Mouse (Mus musculus) MEL (cell line): Measurements from ENCODE around the gene Hoxb9.

Experiments
- CTCF ChIP-seq, 3 experiments: IDR thresholded peaks in 2 of 3; conservative IDR thresholded peaks in 1 of 3; 2 replicates each; pipeline ENCODE4 v1.5.1; 2011 to 2012; ENCODE audit warnings: low read length in 3 of 3, low read depth in 2 of 3, mild to moderate bottlenecking in 2 of 3, improper control_type of control experiment in 1 of 3, inconsistent platforms in 1 of 3, mixed read lengths in 1 of 3, moderate library complexity in 1 of 3; ENCODE audit not compliant: control insufficient read depth in 1 of 3, insufficient read depth in 1 of 3, poor library complexity in 1 of 3, severe bottlenecking in 1 of 3
- EP300 ChIP-seq, 2 experiments: IDR thresholded peaks; 2 replicates each; pipeline ENCODE4 v1.6.1; 2011; ENCODE audit warnings: improper control_type of control experiment in 2 of 2, low read length in 2 of 2, low read depth in 1 of 2, mild to moderate bottlenecking in 1 of 2
- POLR2AphosphoS2 ChIP-seq: IDR thresholded peaks from 2 replicates; pipeline ENCODE4 v1.6.1; 2011; ENCODE audit warnings: low read length, improper control_type of control experiment
- RAD21 ChIP-seq: IDR thresholded peaks from 2 replicates; pipeline ENCODE4 v1.6.1; 2011; ENCODE audit warnings: mild to moderate bottlenecking, low read depth, low read length, improper control_type of control experiment

DNA sequence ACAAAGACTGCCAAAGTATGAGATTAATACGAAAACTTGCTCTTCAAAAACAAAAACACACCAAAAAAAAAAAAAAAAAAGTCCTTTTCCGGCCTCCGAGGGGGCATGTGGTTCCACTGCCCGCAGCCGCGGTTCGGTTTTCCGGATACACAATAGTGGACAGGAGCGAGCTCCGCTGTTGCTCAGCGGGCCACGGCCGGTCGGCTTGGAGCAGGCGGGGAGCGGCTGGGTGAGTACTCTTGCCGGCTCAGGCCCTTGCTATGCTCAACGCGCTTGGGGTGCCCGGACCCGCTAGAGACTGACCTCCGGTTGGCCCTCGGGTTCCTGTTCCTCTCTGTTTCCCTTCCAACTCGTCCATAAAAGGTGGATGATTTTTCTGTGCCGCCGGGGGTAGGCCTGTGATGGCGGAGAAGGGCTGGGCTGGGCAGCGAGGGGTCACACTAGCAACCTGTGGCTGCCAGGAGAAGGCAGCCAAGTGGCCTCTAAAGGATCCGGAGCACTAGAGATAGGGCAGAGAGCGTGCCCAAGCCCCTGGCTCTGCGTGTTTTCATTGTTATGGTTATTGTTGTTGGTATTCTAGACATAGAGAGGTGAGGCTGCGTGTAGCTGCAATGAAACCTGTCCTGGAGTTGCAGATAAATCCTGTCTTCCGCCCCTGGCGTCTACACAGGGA, 43.5 kb downstream of the Hoxb9 start:
- TF ChIP-seq CTCF (IDR thresholded peaks at IDR 0.05 in 2 of 3, conservative IDR thresholded peaks at IDR 0.05 in 1 of 3; ENCODE audit: control insufficient read depth in 1 of 3, insufficient read depth in 1 of 3, low read depth in 2 of 3, low read length in 3 of 3, poor library complexity in 1 of 3, severe bottlenecking in 1 of 3) (no peak), EP300 (IDR thresholded peaks at IDR 0.05; ENCODE audit: low read depth in 1 of 2, low read length in 2 of 2) (no peak), RAD21 (no peak), POLR2AphosphoS2 (no peak)
